Mouse (Mus musculus) heart, embryonic 15.5 days (tissue): ENCODE results near the gene Olfr1148. TPM values are rescaled to one million over a fixed set of nuclear protein-coding genes. Genes with fewer than 3 reads are reported as not detected.

Source experiments
- ATAC-seq: fragments of 200-750 bp; cut with Nextera tagmentation; replicated peaks from 2 replicates; pipeline ENCODE4 v1.8.0; 2017; ENCODE audit warnings: low read depth, moderate TSS enrichment; ENCODE audit not compliant: insufficient number of reproducible peaks, insufficient read depth, low FRiP score
- H3K27ac ChIP-seq: fragments of 300-500 bp; sonication (generic); 2 replicates; pipeline ENCODE4 v1.5.1; 2015; ENCODE audit warnings: mild to moderate bottlenecking, inconsistent platforms
- H3K27me3 ChIP-seq: fragments of 300-500 bp; sonication (generic); 2 replicates; pipeline ENCODE4 v1.6.1; 2015; ENCODE audit warnings: inconsistent platforms
- H3K36me3 ChIP-seq: fragments of 300-500 bp; sonication (generic); 2 replicates; pipeline ENCODE4 v1.6.1; 2015; ENCODE audit warnings: mild to moderate bottlenecking, inconsistent platforms
- H3K4me1 ChIP-seq: fragments of 300-500 bp; sonication (generic); replicated peaks from 2 replicates; pipeline ENCODE4 v1.6.1; 2015; ENCODE audit warnings: inconsistent platforms
- H3K4me2 ChIP-seq: fragments of 300-500 bp; sonication (generic); 2 replicates; pipeline ENCODE4 v1.6.1; 2015; ENCODE audit warnings: inconsistent platforms, mild to moderate bottlenecking, moderate library complexity
- H3K4me3 ChIP-seq: fragments of 300-500 bp; sonication (generic); 2 replicates; pipeline ENCODE4 v1.5.1; 2015; ENCODE audit warnings: mild to moderate bottlenecking, inconsistent platforms
- H3K9ac ChIP-seq: fragments of 300-500 bp; sonication (generic); 2 replicates; pipeline ENCODE4 v1.6.1; 2015; ENCODE audit warnings: mild to moderate bottlenecking, inconsistent platforms
- H3K9me3 ChIP-seq: fragments of 300-500 bp; sonication (generic); replicated peaks from 2 replicates; pipeline ENCODE4 v1.6.1; 2016; ENCODE audit warnings: inconsistent platforms
- WGBS: fragments of 180-500 bp; shearing (Covaris S2); methylation state at CpG from one replicate; pipeline ENCODE4 v1.1.7; 2015; ENCODE audit warnings: mixed read lengths; 5-methylcytosine and 5-hydroxymethylcytosine counted together
- polyA plus RNA-seq: library from polyadenylated mRNA; unstranded; fragments of >200 nt; fragmentation: Nextera tagmentation; extraction: Ambion mirVana; gene quantifications from 2 replicates; pipeline ENCODE4 v1.2.1, GENCODE M21; 2015

The Olfr1148 gene
- polyA plus RNA-seq, result not detected in 2 replicates

DNA sequence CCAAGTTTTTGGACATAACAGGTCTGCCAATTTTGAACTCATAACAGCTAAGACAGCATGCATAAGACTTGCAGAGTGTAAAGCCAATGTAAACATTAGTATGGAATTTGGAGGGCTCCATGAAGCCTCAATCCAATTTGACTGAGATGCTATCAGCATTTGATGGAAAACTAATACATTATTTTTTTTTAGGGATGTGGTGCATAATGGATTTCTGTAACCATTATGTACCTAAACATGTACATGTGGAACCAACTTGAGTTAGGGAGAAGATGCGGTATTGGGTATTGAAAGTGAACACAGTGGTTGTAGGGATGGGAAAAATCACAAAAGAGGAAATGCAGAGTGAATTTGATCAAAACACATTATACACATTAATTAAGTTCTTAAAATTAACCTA, at the start of gene Olfr1148:
Gene Olfr1148 (plus strand): TSS at position 301 of the 400 bp plus-strand sequence.
- 85% methylated on average over 1 of the region's 1 CpGs for WGBS
- Histone ChIP-seq H3K4me3 (no peak within 1 kb of the TSS), H3K27me3 (no peaks in the 10 kb centered on the region), H3K9ac (no peak within 1 kb of the TSS), H3K27ac (no peak within 1 kb of the TSS), H3K4me1 (no peaks in the 10 kb centered on the region), H3K36me3 (no peaks in the 10 kb centered on the region), H3K9me3 (no peaks in the 10 kb centered on the region), H3K4me2 (no peak within 1 kb of the TSS)
- no peak for ATAC-seq

GRCm38 (mm10) chr2:87800292-87800691, 30.0 kb upstream of the Olfr1148 start, which contains the start of gene Olfr1143:
Olfr1143 (plus strand) TSS chr2:87800592.
- Histone ChIP-seq H3K4me1 (no peaks in the 10 kb centered on the region), H3K4me3 (no peak within 1 kb of the TSS), H3K4me2 (no peak within 1 kb of the TSS), H3K36me3 (no peaks in the 10 kb centered on the region), H3K9me3 (no peaks in the 10 kb centered on the region), H3K9ac (no peak within 1 kb of the TSS), H3K27me3 (no peaks in the 10 kb centered on the region), H3K27ac (no peak within 1 kb of the TSS)
- ATAC-seq, result no peak

DNA sequence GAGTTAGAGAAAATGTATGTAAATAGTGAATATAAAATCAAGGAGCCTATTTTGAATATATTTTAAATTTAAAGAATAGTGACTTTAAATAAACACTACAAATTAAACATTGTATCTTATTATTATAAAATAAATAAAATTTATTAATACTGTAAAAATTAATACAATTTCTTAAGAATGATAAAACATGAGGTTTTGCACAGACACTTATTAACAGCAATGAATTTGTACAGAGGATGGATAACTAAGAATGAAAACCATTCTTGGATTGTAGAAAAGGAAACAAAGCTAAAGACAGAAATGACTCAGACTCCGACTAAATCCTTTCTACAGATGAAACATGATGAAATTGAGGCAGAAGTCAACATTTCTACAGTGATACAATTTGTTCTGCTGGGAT, 20.8 kb upstream of the Olfr1148 start, which contains the start of gene Olfr1145:
Gene Olfr1145 (plus strand): TSS at position 301 of the 400 bp plus-strand sequence.
- no peak for ATAC-seq
- 70% methylated on average over 1 of the region's 1 CpGs for WGBS

DNA sequence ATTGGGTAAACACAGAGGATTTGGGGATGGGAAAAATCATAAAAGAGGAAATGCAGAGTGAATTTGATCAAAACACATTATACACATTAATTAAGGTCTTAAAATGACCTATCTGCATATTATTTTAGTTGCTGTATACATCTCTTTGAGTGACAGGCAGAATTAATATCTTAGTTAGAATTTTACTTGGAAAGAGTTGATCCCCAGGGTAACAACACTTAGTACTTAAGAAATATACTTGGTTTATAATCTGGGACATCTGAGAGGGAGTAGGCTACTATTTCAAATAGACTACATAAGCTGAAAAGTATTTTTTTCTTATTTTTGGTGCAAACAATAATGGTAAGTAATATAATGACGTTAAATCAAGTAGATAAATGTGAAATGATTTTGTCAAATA, 13.4 kb downstream of the Olfr1148 start, which contains the start of gene Olfr1150-ps1:
Gene Olfr1150-ps1 (plus strand): TSS at position 301 of the 400 bp plus-strand sequence.
- WGBS, result 68% methylated on average over 1 of the region's 1 CpGs
- Histone ChIP-seq H3K4me1 (no peaks in the 10 kb centered on the region), H3K36me3 (no peaks in the 10 kb centered on the region), H3K9ac (no peak within 1 kb of the TSS), H3K27ac (no peak within 1 kb of the TSS), H3K27me3 (no peaks in the 10 kb centered on the region), H3K9me3 (no peaks in the 10 kb centered on the region), H3K4me3 (no peak within 1 kb of the TSS), H3K4me2 (no peak within 1 kb of the TSS)
- no peak for ATAC-seq

More for the DNA sequence above, 20.8 kb upstream of the Olfr1148 start, which contains the start of gene Olfr1145:
- H3K4me2 ChIP-seq, result no peak within 1 kb of the TSS
- H3K27ac ChIP-seq, result no peak within 1 kb of the TSS
- no peaks in the 10 kb centered on the region for H3K4me1 ChIP-seq
- no peak within 1 kb of the TSS for H3K9ac ChIP-seq
- no peaks in the 10 kb centered on the region for H3K9me3 ChIP-seq
- H3K27me3 ChIP-seq, result no peaks in the 10 kb centered on the region
- H3K36me3 ChIP-seq, result no peaks in the 10 kb centered on the region
- H3K4me3 ChIP-seq, result no peak within 1 kb of the TSS

DNA sequence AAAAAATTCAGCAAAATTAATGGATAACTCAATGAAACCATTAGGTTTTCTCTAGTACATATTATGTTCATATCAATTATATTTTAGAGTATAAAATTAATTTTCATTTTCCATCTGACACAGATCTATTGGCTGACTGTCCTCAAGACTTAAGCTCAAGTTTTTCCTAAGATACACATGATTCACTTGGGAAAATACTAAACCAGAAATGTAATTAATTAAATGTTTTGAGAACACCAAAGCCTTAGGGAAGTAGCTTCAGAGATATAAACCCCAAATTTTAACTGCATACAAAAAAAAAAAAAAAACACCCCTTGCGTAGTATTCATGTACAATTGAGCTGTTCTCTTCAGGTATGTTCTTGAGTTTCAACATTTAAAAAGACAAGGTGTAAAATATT, 25.2 kb downstream of the Olfr1148 start, which contains the start of gene Olfr1151:
Gene Olfr1151 (plus strand): TSS at position 301 of the 400 bp plus-strand sequence.
- WGBS, result 82% methylated on average over 1 of the region's 1 CpGs
- H3K9ac ChIP-seq, result no peak within 1 kb of the TSS
- H3K36me3 ChIP-seq, result no peaks in the 10 kb centered on the region
- no peak within 1 kb of the TSS for H3K4me2 ChIP-seq
- H3K9me3 ChIP-seq, result no peaks in the 10 kb centered on the region
- H3K27ac ChIP-seq, result no peak within 1 kb of the TSS
- H3K4me1 ChIP-seq, result no peaks in the 10 kb centered on the region
- no peaks in the 10 kb centered on the region for H3K27me3 ChIP-seq
- no peak for ATAC-seq
- no peak within 1 kb of the TSS for H3K4me3 ChIP-seq

DNA sequence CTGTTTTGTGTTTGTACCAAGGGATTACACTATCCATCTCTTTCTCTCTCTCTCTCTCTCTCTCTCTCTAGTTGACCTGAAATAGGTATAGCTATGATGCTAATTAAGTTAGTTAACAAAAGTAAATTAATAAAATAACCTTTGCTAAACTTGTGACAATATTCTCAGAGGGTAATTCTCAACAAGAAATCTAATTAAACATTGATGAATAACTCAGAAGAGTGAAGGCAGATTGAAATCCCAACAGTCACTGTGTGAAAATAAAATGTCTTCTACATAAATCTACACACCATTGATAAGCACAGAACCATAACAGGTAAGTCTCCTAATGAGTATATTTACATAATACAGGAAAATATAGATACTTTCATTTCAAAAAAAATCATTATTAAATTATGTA, 35.9 kb downstream of the Olfr1148 start, which contains the start of gene Olfr1152:
Gene Olfr1152 (plus strand): TSS at position 301 of the 400 bp plus-strand sequence.
- Histone ChIP-seq H3K4me1 (no peaks in the 10 kb centered on the region), H3K27me3 (no peaks in the 10 kb centered on the region), H3K4me3 (no peak within 1 kb of the TSS), H3K9me3 (no peaks in the 10 kb centered on the region), H3K4me2 (no peak within 1 kb of the TSS), H3K9ac (no peak within 1 kb of the TSS), H3K36me3 (no peaks in the 10 kb centered on the region), H3K27ac (no peak within 1 kb of the TSS)
- no peak for ATAC-seq

Other genes starting within 250 kb of the Olfr1148 start
- gene Olfr1130, start 224.3 kb upstream of the Olfr1148 start, polyA plus RNA-seq, result not detected in 2 replicates
- not detected in 2 replicates for gene Olfr1131, start 203.4 kb upstream of the Olfr1148 start, polyA plus RNA-seq
- gene Olfr1132, start 193.0 kb upstream of the Olfr1148 start, polyA plus RNA-seq, result not detected in 2 replicates
- gene Olfr1133, start 183.2 kb upstream of the Olfr1148 start, polyA plus RNA-seq, result not detected in 2 replicates
- not detected in 2 replicates for gene Olfr1134, start 172.1 kb upstream of the Olfr1148 start, polyA plus RNA-seq
- not detected in 2 replicates for gene Olfr1135, start 156.9 kb upstream of the Olfr1148 start, polyA plus RNA-seq
- not detected in 2 replicates for gene Olfr1136, start 136.6 kb upstream of the Olfr1148 start, polyA plus RNA-seq
- not detected in 2 replicates for gene Olfr1137, start 117.4 kb upstream of the Olfr1148 start, polyA plus RNA-seq
- gene Olfr1138, start 90.6 kb upstream of the Olfr1148 start, polyA plus RNA-seq, result not detected in 2 replicates
- not detected in 2 replicates for gene Olfr1140, start 86.8 kb upstream of the Olfr1148 start, polyA plus RNA-seq
- gene Olfr1141, start 76.5 kb upstream of the Olfr1148 start, polyA plus RNA-seq, result not detected in 2 replicates
- gene Olfr152, start 51.0 kb upstream of the Olfr1148 start, polyA plus RNA-seq, result not detected in 2 replicates
- gene Olfr1143, start 29.9 kb upstream of the Olfr1148 start, polyA plus RNA-seq, result not detected in 2 replicates
- gene Olfr1145, start 20.7 kb upstream of the Olfr1148 start, polyA plus RNA-seq, result not detected in 2 replicates
- gene Olfr1150-ps1, start 13.5 kb downstream of the Olfr1148 start, polyA plus RNA-seq, result not detected in 2 replicates
- not detected in 2 replicates for gene Olfr1151, start 25.3 kb downstream of the Olfr1148 start, polyA plus RNA-seq
- not detected in 2 replicates for gene Olfr1152, start 36.0 kb downstream of the Olfr1148 start, polyA plus RNA-seq
- not detected in 2 replicates for gene Olfr1153, start 64.4 kb downstream of the Olfr1148 start, polyA plus RNA-seq
- gene Olfr1154, start 74.6 kb downstream of the Olfr1148 start, polyA plus RNA-seq, result not detected in 2 replicates
- not detected in 2 replicates for gene Olfr1155, start 114.6 kb downstream of the Olfr1148 start, polyA plus RNA-seq
- not detected in 2 replicates for gene Olfr1156, start 122.6 kb downstream of the Olfr1148 start, polyA plus RNA-seq
- not detected in 2 replicates for gene Olfr1157, start 137.8 kb downstream of the Olfr1148 start, polyA plus RNA-seq
- not detected in 2 replicates for gene Olfr74, start 144.1 kb downstream of the Olfr1148 start, polyA plus RNA-seq
- not detected in 2 replicates for gene Olfr1158, start 159.6 kb downstream of the Olfr1148 start, polyA plus RNA-seq
- not detected in 2 replicates for gene Olfr1160, start 177.7 kb downstream of the Olfr1148 start, polyA plus RNA-seq
- gene Olfr1161, start 192.2 kb downstream of the Olfr1148 start, polyA plus RNA-seq, result not detected in 2 replicates
- not detected in 2 replicates for gene Olfr73, start 207.2 kb downstream of the Olfr1148 start, polyA plus RNA-seq
- not detected in 2 replicates for gene Olfr1162, start 220.6 kb downstream of the Olfr1148 start, polyA plus RNA-seq
- not detected in 2 replicates for gene Olfr1163, start 241.3 kb downstream of the Olfr1148 start, polyA plus RNA-seq